In genomic region chr8:114555491-114556202, GRCm38 (mm10) we compare ENCODE assay signal across 22 mouse cellular contexts.
A peak's percentile ranks its signal among the peaks of the same experiment; 100 is the strongest.
DNase-seq lines count a peak whose midpoint lies in the region; ATAC-seq and TF ChIP-seq lines count a peak whose summit lies in the region.
"Had no signal": no experiment of that assay in that cellular context is flagged by ENCODE, and none has a peak within 500 bp of the region (broad histone marks: within the 10 kb centered on the region; RNA-seq: fewer than 3 reads in every experiment).

No protein-coding gene starts in this region.

- intact Hi-C loops in heart, adult 2 months (cut with DNase I) = no loop called here

- H3K79me2 ChIP-seq in heart, adult 2 months (replicated peaks; ENCODE audit: control insufficient read depth, insufficient read depth, low read length) = no peaks in the 10 kb centered on the region

- TF ChIP-seq EP300 in liver, postnatal 0 days (IDR thresholded peaks at IDR 0.05; ENCODE audit: low read depth) = no peak
- no peak for TF ChIP-seq EP300 in heart, adult 2 months (IDR thresholded peaks at IDR 0.05; ENCODE audit: insufficient read depth, low read depth, low read length)

- no peak for TF ChIP-seq CTCF in liver, postnatal 0 days (IDR thresholded peaks at IDR 0.05; ENCODE audit: low read depth)
- no peak for TF ChIP-seq CTCF in heart, adult 2 months (IDR thresholded peaks at IDR 0.05)

- WGBS in limb, embryonic 13.5 days = 43% methylated on average over 6 of the region's 6 CpGs
- WGBS in limb, embryonic 10.5 days = 76% methylated on average over 6 of the region's 6 CpGs
- 53% methylated on average over 6 of the region's 6 CpGs for WGBS in limb, embryonic 15.5 days
- WGBS in liver, postnatal 0 days (ENCODE audit: insufficient replicate concordance) = 50% methylated on average over 6 of the region's 6 CpGs
- WGBS in heart, adult 2 months = 83% methylated on average over 6 of the region's 6 CpGs

- peaks cover 22% of the 10 kb centered on the region for H3K27me3 ChIP-seq in limb, embryonic 13.5 days
- H3K27me3 ChIP-seq in limb, embryonic 10.5 days (ENCODE audit: low read depth, poor library complexity, severe bottlenecking) = peaks cover 24% of the 10 kb centered on the region; the same call in 1 of the 2 replicates
- no peaks in the 10 kb centered on the region for H3K27me3 ChIP-seq in limb, embryonic 15.5 days
- H3K27me3 ChIP-seq in liver, postnatal 0 days (ENCODE audit: insufficient read depth, low read length) = no peaks in the 10 kb centered on the region
- H3K27me3 ChIP-seq in heart, adult 2 months (ENCODE audit: control insufficient read depth, insufficient read depth, low read length) = no peaks in the 10 kb centered on the region
- H3K27me3 ChIP-seq: embryonic facial prominence, embryonic 13.5 days; heart, embryonic 13.5 days; intestine, embryonic 15.5 days; kidney, embryonic 15.5 days had no signal

- no peak overlapping the region for H3K4me3 ChIP-seq in limb, embryonic 13.5 days
- no peak overlapping the region for H3K4me3 ChIP-seq in limb, embryonic 10.5 days
- H3K4me3 ChIP-seq in limb, embryonic 15.5 days = no peak overlapping the region
- H3K4me3 ChIP-seq in liver, postnatal 0 days (ENCODE audit: low read depth, low read length) = no peak overlapping the region
- no peak overlapping the region for H3K4me3 ChIP-seq in heart, adult 2 months
- H3K4me3 ChIP-seq: embryonic facial prominence, embryonic 13.5 days; heart, embryonic 13.5 days; intestine, embryonic 15.5 days; kidney, embryonic 15.5 days; midbrain, embryonic 10.5 days had no signal

- H3K4me2 ChIP-seq in limb, embryonic 13.5 days (replicated peaks) = no peak overlapping the region
- H3K4me2 ChIP-seq in limb, embryonic 15.5 days = no peak overlapping the region
- peak overlapping the region; percentile 24; the same call in 1 of the 2 replicates for H3K4me2 ChIP-seq in liver, postnatal 0 days (ENCODE audit: low read depth, low read length)
- H3K4me2 ChIP-seq: embryonic facial prominence, embryonic 13.5 days; heart, embryonic 13.5 days; hindbrain, embryonic 14.5 days; intestine, embryonic 15.5 days; kidney, embryonic 15.5 days had no signal

- TF ChIP-seq POLR2A in heart, adult 2 months (IDR thresholded peaks at IDR 0.05; ENCODE audit: insufficient read depth, low read depth, low read length) = no peak

- peaks cover 30% of the 10 kb centered on the region for H3K4me1 ChIP-seq in limb, embryonic 13.5 days
- peaks cover 33% of the 10 kb centered on the region for H3K4me1 ChIP-seq in limb, embryonic 10.5 days
- peaks cover 17% of the 10 kb centered on the region; the same call in 1 of the 2 replicates for H3K4me1 ChIP-seq in limb, embryonic 15.5 days
- H3K4me1 ChIP-seq in liver, postnatal 0 days (ENCODE audit: insufficient read depth) = peaks cover 9% of the 10 kb centered on the region
- H3K4me1 ChIP-seq in heart, adult 2 months (ENCODE audit: control insufficient read depth, insufficient read depth, low read length) = no peaks in the 10 kb centered on the region; the same call in 1 of the 2 replicates
- H3K4me1 ChIP-seq: intestine, embryonic 15.5 days had no signal

- H3K36me3 ChIP-seq in limb, embryonic 13.5 days = no peaks in the 10 kb centered on the region
- H3K36me3 ChIP-seq in limb, embryonic 10.5 days = no peaks in the 10 kb centered on the region
- no peaks in the 10 kb centered on the region for H3K36me3 ChIP-seq in limb, embryonic 15.5 days
- H3K36me3 ChIP-seq in liver, postnatal 0 days (replicated peaks; ENCODE audit: insufficient read depth, low read length) = no peaks in the 10 kb centered on the region
- H3K36me3 ChIP-seq in heart, adult 2 months (ENCODE audit: control insufficient read depth, insufficient read depth, low read length) = no peaks in the 10 kb centered on the region
- H3K36me3 ChIP-seq: embryonic facial prominence, embryonic 13.5 days; heart, embryonic 13.5 days; intestine, embryonic 15.5 days; kidney, embryonic 15.5 days; midbrain, embryonic 10.5 days had no signal

- no peak for ATAC-seq in limb, embryonic 13.5 days (ENCODE audit: low FRiP score, low read depth)
- ATAC-seq in limb, embryonic 15.5 days (ENCODE audit: insufficient number of reproducible peaks, low FRiP score, low TSS enrichment, low read depth) = no peak
- peak; percentile 75 for ATAC-seq in liver, postnatal 0 days
- no peak for ATAC-seq in granulocyte monocyte progenitor cell, adult 5-6 weeks (replicated peaks; ENCODE audit: poor library complexity, severe bottlenecking)
- ATAC-seq: intestine, embryonic 15.5 days had no signal

- no peak overlapping the region for H3K9ac ChIP-seq in limb, embryonic 13.5 days
- no peak overlapping the region for H3K9ac ChIP-seq in limb, embryonic 15.5 days
- no peak overlapping the region for H3K9ac ChIP-seq in liver, postnatal 0 days (replicated peaks)
- H3K9ac ChIP-seq in heart, adult 2 months (ENCODE audit: low read depth, low read length) = no peak overlapping the region
- H3K9ac ChIP-seq: embryonic facial prominence, embryonic 13.5 days; heart, embryonic 13.5 days; hindbrain, embryonic 14.5 days; intestine, embryonic 15.5 days; kidney, embryonic 15.5 days had no signal

- peak overlapping the region; percentile 63 for H3K27ac ChIP-seq in limb, embryonic 13.5 days
- H3K27ac ChIP-seq in limb, embryonic 10.5 days = no peak overlapping the region
- peak overlapping the region; percentile 27 for H3K27ac ChIP-seq in limb, embryonic 15.5 days
- peak overlapping the region; percentile 76 for H3K27ac ChIP-seq in liver, postnatal 0 days (ENCODE audit: low read depth)
- H3K27ac ChIP-seq in heart, adult 2 months = no peak overlapping the region
- H3K27ac ChIP-seq: heart, embryonic 13.5 days; hindbrain, embryonic 14.5 days; intestine, embryonic 15.5 days; macrophage; midbrain, embryonic 10.5 days had no signal

- no peaks in the 10 kb centered on the region for H3K9me3 ChIP-seq in limb, embryonic 13.5 days
- no peaks in the 10 kb centered on the region for H3K9me3 ChIP-seq in limb, embryonic 10.5 days (replicated peaks)
- H3K9me3 ChIP-seq in limb, embryonic 15.5 days = no peaks in the 10 kb centered on the region
- no peaks in the 10 kb centered on the region for H3K9me3 ChIP-seq in liver, postnatal 0 days (ENCODE audit: low read length)
- H3K9me3 ChIP-seq: embryonic facial prominence, embryonic 13.5 days; heart, embryonic 13.5 days; intestine, embryonic 15.5 days; kidney, embryonic 15.5 days; midbrain, embryonic 10.5 days had no signal

- DNase-seq in limb, embryonic 10.5 days (ENCODE audit: low spot score) = no peak
- DNase-seq in NIH3T3 (ENCODE audit: low read depth) = peak; percentile 31
- no peak for DNase-seq in liver, postnatal 0 days
- DNase-seq in embryo, embryonic 10.5 days (ENCODE audit: low spot score) = no peak
- DNase-seq in heart, adult 2 months = no peak
- DNase-seq: adrenal gland, adult 2 months; B cell, adult 2 months; cerebellum, adult 9-11 months; heart, adult 11 months; layer of hippocampus, postnatal 36 days; retina, postnatal 1 day; right cerebral cortex, postnatal 4 days had no signal

Comparison
In these comparisons a context has a peak if more than half of its experiments do, and no peak if none do; other contexts are left out.
1. H3K27ac ChIP-seq: peak in limb, embryonic 13.5 days (single experiment), limb, embryonic 15.5 days (single experiment) and liver, postnatal 0 days (single experiment); none in limb, embryonic 10.5 days (single experiment) and heart, adult 2 months (single experiment).